Mouse (Mus musculus) MN1 (cell line): ENCODE data around the gene Atp8a2.
"Not testable (repeated sequence)": the region's sequence is repeated elsewhere in the genome, so short reads cannot be mapped to it uniquely, and the experiment has no call there.

Source experiments
- DNase-seq: peaks from one replicate; pipeline ENCODE4 v3.0.0-alpha.2; 2016; ENCODE audit warnings: low spot score

Atp8a2 gene

GRCm38 (mm10) chr14:60015891-60016290 lies 181.1 kb downstream of the Atp8a2 start:
- peak; percentile 40 for DNase-seq

DNA sequence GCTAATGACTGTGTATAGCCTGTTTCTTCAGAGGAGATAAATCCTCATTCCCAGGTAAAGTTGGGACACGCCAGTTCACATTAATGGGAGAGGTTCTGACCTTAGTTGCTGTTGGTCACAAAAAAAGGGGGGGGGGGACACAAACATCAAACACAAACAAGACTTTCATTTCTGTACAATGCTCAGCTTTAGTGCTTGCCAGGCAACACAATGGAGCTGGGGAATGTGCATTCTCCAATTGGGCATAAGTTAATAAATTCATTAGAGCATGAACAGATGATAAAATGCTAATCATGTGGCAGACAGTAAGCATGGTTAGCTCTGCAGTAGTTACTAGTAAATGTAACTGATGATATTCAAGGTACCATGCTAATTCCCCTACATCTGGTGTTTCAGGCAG lies 195.2 kb downstream of the Atp8a2 start:
- no peak for DNase-seq

GRCm38 (mm10) chr14:59988860-59989259 lies 208.1 kb downstream of the Atp8a2 start:
- no peak for DNase-seq

- no peak for DNase-seq
Measured at GRCm38 (mm10) chr14:59987975-59988374, 209.0 kb downstream of the Atp8a2 start.

DNA sequence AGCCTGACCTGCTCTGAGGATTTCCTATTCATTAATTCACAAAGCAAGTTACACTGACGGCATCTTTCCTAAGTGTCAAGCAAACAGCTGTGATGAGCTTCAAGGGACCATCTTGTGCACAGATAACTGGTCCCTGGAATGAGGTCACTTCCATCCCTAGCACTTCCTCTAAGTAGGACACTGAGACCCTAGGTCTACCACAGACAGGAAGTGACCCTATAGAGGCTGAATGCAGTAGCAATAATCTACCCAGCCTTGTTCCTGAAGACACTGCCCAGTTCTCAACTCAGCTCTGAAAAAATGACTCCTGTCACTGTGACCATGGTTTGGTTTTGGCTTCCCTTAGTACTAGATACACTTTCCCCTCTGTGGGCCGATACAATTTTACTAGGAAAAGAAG lies 219.0 kb downstream of the Atp8a2 start:
- DNase-seq = no peak

- DNase-seq = no peak
Measured at GRCm38 (mm10) chr14:59971221-59971730, 225.7 kb downstream of the Atp8a2 start.

DNA sequence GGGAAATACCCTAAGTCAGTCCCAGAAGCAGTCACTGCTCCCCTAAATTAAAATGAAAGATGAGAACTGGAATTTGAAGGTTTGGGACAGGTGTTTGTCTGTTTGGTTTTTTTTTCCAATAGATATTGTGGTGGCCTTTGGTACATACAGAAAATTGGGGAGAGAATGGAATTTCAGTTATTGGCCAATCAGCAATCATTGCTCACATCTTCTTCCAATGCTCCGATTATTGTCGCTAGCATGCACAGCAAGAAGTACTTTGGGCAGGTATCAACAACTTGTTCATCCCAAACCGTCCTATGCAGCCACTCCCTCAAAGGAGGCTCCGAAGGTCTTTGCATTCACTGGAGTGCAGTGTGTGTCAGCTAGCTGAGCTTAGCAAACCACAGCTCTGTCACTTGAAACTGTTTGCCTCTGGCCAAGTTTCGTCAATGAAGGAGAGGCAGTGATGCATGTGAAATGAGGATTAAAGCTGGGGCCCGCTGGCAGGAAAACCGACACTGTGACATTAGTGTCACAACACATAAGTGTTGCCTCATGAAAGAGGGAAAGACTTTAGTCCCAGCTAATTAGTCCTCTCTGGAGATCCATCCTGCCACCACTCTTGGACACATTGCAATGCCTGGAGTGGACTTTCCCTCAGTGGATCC lies 227.4 kb downstream of the Atp8a2 start:
- no peak for DNase-seq

DNA sequence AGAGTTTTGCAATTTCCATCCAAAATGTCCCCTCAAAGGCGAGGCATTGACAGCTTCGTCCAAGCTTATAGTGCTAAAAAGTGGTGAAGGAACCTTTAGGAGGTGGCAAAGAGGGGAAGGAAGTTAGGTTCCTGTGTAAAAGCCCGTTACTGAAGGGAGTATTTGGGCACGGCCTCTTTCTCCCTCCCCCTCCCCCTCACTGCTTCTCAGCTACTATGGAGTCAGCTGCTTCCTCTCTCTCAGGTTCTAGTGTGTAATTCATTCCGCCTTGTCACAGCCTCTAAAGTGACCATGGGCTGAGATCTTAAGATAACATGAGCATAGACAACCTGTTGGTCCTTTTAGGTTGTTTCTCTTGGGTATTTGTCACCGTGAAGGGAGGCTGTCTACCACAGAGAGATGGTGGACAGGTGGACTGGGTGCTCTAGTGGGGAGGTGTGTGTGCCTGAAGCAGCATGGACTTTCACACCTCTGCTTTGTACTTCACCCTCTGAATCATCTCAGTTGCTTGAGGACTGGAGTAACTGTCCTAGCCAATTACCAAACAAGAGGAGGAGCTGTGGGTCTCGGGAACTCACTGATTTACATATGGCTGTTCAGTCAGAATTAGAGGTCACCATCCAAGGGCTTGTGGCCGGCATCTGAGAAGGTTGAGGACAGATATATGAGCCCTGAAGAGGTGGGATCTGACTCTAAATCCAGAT lies 229.0 kb downstream of the Atp8a2 start:
- no peak for DNase-seq

GRCm38 (mm10) chr14:59966981-59967380 lies 230.0 kb downstream of the Atp8a2 start:
- no peak for DNase-seq

DNA sequence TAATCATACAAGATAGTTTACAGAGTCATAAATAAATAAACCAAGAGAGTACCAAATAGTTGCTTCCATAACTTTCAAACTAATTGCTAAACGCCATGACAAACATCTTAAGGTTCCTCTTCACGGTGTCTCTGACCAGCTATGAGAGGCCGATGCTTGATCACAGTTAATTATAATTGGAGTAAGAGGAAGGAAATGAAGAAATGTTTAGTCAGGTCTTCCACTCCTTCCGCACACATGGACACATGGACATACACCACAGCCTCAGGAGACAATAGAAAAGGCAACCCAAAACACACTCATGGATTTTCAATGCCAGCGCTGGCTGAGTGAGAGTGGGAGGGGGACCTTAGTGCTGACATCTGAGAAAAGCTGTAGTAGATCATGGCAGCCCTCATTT lies 232.4 kb downstream of the Atp8a2 start:
- DNase-seq = no peak

DNA sequence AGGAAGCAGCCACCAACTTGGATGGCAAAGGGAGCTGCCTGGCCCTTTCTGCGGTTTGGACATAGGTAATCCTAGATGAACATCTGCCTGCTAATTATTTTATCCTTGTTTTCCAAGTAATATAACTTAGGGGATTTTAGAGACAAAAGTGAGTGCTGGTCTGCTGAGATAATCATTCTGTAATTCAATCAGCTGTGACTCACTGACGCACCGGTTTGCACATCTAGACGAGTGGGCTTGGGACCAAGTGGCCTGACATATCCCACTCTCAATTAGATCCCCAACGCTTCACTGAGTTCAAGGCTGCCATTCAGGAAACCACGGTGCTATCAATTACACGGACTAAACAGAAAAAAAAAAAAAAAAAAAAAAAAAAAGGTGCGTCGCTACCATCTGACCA lies 236.0 kb downstream of the Atp8a2 start:
- no peak for DNase-seq

GRCm38 (mm10) chr14:59960214-59960890 lies 236.6 kb downstream of the Atp8a2 start:
- no peak for DNase-seq

DNA sequence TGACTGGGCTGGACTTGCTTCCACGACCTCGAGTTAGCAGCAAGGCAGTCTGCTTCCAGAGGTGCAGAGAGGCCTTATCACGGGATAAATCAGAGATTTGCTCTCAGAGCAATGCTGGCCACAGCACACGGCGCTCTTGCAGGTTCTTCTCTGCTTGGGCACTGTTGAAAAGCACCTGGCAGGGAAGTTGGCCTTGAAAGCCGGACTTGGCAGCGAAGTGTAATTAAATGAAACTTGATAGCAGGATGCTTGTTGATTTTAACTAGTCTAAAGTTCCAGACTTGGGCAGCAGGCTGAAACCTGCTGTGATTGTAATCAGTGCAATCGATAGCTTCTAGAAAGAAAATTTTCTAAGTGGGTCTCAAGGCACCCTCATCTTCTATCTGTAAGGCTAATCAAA lies 237.3 kb downstream of the Atp8a2 start:
- no peak for DNase-seq

DNA sequence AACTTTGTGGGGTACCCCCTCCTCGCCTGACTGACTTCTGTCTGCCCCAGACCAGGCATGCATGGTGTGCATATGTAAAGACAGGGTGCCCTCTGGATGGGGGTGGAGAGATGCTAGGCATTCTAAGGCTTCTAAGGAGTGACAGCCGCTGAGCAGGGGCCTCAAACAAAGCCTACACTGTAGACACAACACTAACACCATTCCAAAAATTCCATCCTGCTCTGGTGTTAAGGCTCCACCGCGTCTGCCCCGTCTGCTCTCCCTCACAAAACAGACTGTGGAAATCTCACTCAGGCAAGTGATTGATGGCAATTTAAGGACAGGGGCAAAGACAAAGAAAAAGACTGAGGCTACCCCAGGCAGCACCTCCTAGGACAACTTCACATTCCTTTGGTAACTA lies 247.0 kb downstream of the Atp8a2 start:
- DNase-seq = no peak

DNA sequence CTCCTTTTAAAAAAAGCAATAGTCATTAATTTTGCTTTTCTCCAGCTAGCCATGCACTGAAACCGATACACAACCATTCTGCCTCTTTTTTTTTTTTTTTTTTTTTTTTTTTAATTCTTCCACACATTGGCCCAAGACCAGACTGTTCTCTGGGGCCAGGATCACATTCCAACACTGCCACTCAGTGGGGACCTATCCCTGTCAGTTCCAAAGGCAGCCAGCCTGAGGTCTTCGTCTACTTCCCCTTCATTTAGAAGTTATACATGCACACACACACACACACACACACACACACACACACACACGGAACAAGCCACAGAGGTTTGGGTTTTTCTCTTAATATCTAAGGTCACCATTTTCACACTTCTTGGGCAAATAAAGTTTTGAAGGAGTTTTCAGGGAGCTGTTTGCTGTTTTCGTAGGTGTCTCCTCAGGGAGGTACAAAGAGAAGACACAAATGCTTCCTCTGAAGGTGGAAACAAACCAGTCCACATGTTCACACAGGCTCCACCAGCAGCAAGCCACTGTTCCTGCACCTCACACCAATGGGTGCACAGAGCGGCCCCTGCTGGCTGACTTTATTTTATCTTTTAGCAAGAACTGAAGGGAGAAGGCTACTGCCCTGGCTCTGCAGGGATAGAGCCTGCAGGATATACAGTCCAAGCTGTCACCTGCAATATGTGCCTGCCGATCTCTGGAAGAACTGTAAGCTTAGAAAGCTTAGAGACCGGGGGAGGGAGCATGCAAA lies 253.9 kb downstream of the Atp8a2 start:
- DNase-seq = peak; percentile 30

DNA sequence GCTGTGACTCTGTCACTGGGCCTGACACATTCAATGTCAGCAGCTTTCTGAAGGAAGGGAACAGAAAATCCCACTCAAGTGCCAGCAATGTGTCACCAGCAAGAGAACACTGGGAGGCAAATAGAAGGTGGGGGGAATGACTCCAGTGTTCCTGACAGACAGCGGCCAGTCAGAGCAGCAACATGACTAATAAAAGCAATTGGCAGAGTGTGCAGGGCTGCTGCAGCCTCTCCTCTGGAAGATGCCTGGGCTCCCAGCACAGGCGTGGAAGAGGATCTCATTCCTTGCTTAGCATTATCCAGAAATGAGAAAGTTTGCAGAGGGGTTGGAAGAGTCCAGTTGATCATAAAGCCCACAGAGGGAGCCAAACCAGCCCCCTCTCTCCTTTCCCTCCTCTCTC lies 254.8 kb downstream of the Atp8a2 start:
- no peak for DNase-seq

DNA sequence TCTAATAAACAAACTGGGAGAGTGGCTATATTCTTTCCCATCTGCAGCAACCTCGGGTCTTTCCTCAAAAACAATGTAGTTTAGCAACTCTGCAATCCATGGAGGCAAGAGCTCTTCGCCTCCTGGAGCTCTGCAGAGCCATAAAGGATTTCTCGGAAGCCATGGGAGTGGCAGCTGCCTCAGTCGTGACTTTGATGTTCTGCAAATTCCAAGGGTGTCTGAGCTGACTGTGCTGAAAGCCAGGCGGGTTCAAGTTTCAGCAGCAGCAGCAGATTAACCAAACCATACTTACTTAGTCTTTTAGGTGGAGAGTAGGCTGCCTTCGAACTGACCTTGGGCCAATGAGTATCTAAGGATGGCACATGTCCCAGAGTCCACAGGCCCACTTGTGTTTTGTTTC lies 264.6 kb downstream of the Atp8a2 start:
- no peak for DNase-seq

DNA sequence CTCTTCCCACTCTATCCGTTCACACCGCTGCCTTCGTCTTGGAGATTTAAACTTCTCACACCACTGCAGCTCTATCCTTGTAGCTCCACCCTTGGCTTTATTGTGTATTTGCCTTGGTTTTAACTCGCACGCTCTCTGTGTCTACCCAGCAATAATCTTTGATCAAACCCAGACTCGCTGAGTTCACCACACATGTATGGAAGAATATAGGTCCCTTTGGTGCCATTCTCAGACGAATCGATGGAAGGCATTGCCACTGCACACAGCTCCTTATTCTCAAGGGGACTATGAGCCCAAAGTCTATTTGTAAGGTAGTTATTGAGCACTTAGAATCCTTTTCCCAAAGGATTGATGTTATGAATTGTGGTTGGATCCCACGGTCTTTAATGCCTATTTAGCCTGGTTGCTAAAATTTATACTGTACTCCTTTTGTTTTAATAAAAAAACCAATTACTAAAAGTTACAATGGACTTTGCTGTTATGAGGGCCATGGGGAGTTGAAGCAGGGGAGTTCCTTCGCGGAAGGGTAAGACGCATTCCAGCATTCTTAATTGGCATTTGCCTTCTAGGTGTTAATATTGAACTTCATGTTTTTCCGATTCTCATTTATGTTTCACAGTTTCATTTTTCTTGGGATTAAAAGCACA lies 265.4 kb downstream of the Atp8a2 start:
- no peak for DNase-seq

- DNase-seq = not testable (repeated sequence)
Measured at GRCm38 (mm10) chr14:59929190-59929589, 267.8 kb downstream of the Atp8a2 start.

DNA sequence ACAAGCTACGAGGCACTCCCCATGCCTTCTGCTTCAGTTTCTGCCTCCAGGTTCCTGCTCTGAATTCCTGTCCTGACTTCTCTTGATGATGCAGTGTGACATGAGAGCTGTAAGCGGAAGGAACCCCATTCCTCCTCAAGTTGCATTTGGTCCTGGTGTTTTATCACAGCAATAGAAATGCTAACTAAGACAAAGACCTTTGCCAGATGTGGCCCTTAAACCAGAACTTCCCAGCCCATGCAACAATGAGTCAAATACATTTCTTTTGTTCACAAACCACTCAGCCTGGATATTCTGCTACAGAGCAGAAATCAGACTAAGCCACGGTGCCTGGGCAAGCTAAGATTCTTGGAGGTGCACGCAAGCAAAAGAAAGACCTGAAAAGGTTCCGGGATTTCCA lies 268.2 kb downstream of the Atp8a2 start:
- no peak for DNase-seq

DNA sequence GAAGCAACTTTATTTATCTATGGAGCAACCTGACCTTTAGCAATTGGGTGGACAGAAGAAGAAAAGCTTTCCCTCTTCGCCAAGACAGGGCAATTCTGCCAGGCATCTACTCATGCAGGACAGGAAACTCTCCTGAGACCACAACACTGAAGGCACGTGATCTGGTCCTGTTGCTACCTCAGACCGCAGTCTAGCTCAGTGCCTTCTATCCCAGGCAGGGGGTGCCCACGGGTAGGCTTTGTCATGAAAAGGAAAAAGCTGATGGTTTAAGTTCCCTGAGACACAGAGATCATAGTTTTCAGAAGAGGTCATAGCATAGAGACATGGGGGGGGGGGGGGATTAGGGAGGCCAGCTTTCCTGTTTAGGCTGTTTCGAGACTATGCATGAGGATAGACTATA lies 269.2 kb downstream of the Atp8a2 start:
- DNase-seq = no peak

GRCm38 (mm10) chr14:59919865-59920264 lies 277.1 kb downstream of the Atp8a2 start:
- DNase-seq = no peak
